Mouse (Mus musculus) MEL (cell line): ENCODE results near the gene Cd47. TPM values are rescaled to one million over a fixed set of nuclear protein-coding genes. Genes with fewer than 3 reads are reported as not detected.

ENCODE experiments used
- DNase-seq: peaks from one replicate; pipeline ENCODE4 v3.0.0; 2011; ENCODE audit warnings: low read depth, low spot score
- H3K27ac ChIP-seq: 2 replicates; pipeline ENCODE4 v1.5.1; 2012; ENCODE audit warnings: low read depth, mild to moderate bottlenecking, control low read depth, low read length, moderate library complexity; ENCODE audit not compliant: control insufficient read depth
- H3K27me3 ChIP-seq, 2 experiments: fragments of 150-350 bp in 1 of 2; sonication (generic) in 1 of 2; 2 replicates each; pipeline ENCODE4 v1.6.1; 2012; ENCODE audit warnings: low read length in 2 of 2, mild to moderate bottlenecking in 2 of 2, improper control_type of control experiment in 1 of 2, moderate library complexity in 1 of 2; ENCODE audit not compliant: insufficient read depth in 2 of 2, control insufficient read depth in 1 of 2
- H3K36me3 ChIP-seq, 2 experiments: 2 replicates each; pipeline ENCODE4 v1.6.1; 2012 to 2014; ENCODE audit warnings: low read length in 2 of 2, improper control_type of control experiment in 1 of 2, inconsistent platforms in 1 of 2, mild to moderate bottlenecking in 1 of 2; ENCODE audit not compliant: insufficient read depth in 2 of 2, control insufficient read depth in 1 of 2
- H3K4me1 ChIP-seq, 2 experiments: fragments of 150-350 bp in 1 of 2; sonication (generic) in 1 of 2; 2 replicates each; pipeline ENCODE4 v1.6.1; 2012; ENCODE audit warnings: low read length in 2 of 2, improper control_type of control experiment in 1 of 2, mild to moderate bottlenecking in 1 of 2; ENCODE audit not compliant: insufficient read depth in 2 of 2, control insufficient read depth in 1 of 2
- H3K4me3 ChIP-seq, 2 experiments: fragments of 150-350 bp in 1 of 2; sonication (generic) in 1 of 2; 2 replicates each; pipeline ENCODE4 v1.5.1; 2012; ENCODE audit warnings: low read depth in 2 of 2, low read length in 2 of 2, mild to moderate bottlenecking in 2 of 2, moderate library complexity in 2 of 2, control low read depth in 1 of 2, improper control_type of control experiment in 1 of 2; ENCODE audit not compliant: control insufficient read depth in 1 of 2, insufficient read depth in 1 of 2
- H3K79me2 ChIP-seq: 2 replicates; pipeline ENCODE4 v1.6.1; 2012; ENCODE audit warnings: mild to moderate bottlenecking, low read length, moderate library complexity; ENCODE audit not compliant: control insufficient read depth, poor library complexity, insufficient read depth
- H3K9ac ChIP-seq: 2 replicates; pipeline ENCODE4 v1.6.1; 2012; ENCODE audit warnings: low read depth, mild to moderate bottlenecking, control low read depth, low read length, moderate library complexity; ENCODE audit not compliant: control insufficient read depth, poor library complexity, severe bottlenecking
- H3K9me3 ChIP-seq: fragments of 150-350 bp; sonication (generic); replicated peaks from 2 replicates; pipeline ENCODE4 v1.6.1; 2012; ENCODE audit warnings: mild to moderate bottlenecking, low read length, improper control_type of control experiment, moderate library complexity; ENCODE audit not compliant: insufficient read depth
- BHLHE40 ChIP-seq: IDR thresholded peaks from 2 replicates; pipeline ENCODE4 v1.6.1; 2012; ENCODE audit warnings: low read depth, mild to moderate bottlenecking, inconsistent platforms, low read length, improper control_type of control experiment, borderline replicate concordance
- CHD2 ChIP-seq: IDR thresholded peaks from 2 replicates; pipeline ENCODE4 v1.6.1; 2011; ENCODE audit warnings: low read length, improper control_type of control experiment
- CTCF ChIP-seq, 3 experiments: IDR thresholded peaks in 2 of 3; conservative IDR thresholded peaks in 1 of 3; 2 replicates each; pipeline ENCODE4 v1.5.1; 2011 to 2012; ENCODE audit warnings: low read length in 3 of 3, low read depth in 2 of 3, mild to moderate bottlenecking in 2 of 3, improper control_type of control experiment in 1 of 3, inconsistent platforms in 1 of 3, mixed read lengths in 1 of 3, moderate library complexity in 1 of 3; ENCODE audit not compliant: control insufficient read depth in 1 of 3, insufficient read depth in 1 of 3, poor library complexity in 1 of 3, severe bottlenecking in 1 of 3
- E2F4 ChIP-seq: IDR thresholded peaks from 2 replicates; pipeline ENCODE4 v1.6.1; 2011; ENCODE audit warnings: low read depth, low read length, improper control_type of control experiment, borderline replicate concordance
- ETS1 ChIP-seq: IDR thresholded peaks from 2 replicates; pipeline ENCODE4 v1.6.1; 2012; ENCODE audit warnings: low read depth, mild to moderate bottlenecking, inconsistent platforms, low read length, improper control_type of control experiment, moderate library complexity
- GABPA ChIP-seq: IDR thresholded peaks from 2 replicates; pipeline ENCODE4 v1.6.1; 2012; ENCODE audit warnings: low read depth, mild to moderate bottlenecking, inconsistent platforms, low read length, improper control_type of control experiment, moderate library complexity
- JUND ChIP-seq: IDR thresholded peaks from 2 replicates; pipeline ENCODE4 v1.6.1; 2011; ENCODE audit warnings: low read depth, mild to moderate bottlenecking, improper control_type of control experiment, low read length
- KAT2A ChIP-seq: conservative IDR thresholded peaks from 2 replicates; pipeline ENCODE4 v1.6.1; 2012; ENCODE audit warnings: low read depth, low read length, improper control_type of control experiment, inconsistent platforms
- MAFK ChIP-seq: IDR thresholded peaks from 2 replicates; pipeline ENCODE4 v1.6.1; 2011; ENCODE audit warnings: low read depth, mild to moderate bottlenecking, low read length, improper control_type of control experiment, borderline replicate concordance
- MAX ChIP-seq: IDR thresholded peaks from 2 replicates; pipeline ENCODE4 v1.6.1; 2011; ENCODE audit warnings: low read length, improper control_type of control experiment
- MYB ChIP-seq: IDR thresholded peaks from 2 replicates; pipeline ENCODE4 v1.6.1; 2011; ENCODE audit warnings: mild to moderate bottlenecking, low read depth, low read length, improper control_type of control experiment
- MYC ChIP-seq: IDR thresholded peaks from 2 replicates; pipeline ENCODE4 v1.6.1; 2011; ENCODE audit warnings: low read depth, mild to moderate bottlenecking, low read length, improper control_type of control experiment, moderate library complexity
- NELFE ChIP-seq: IDR thresholded peaks from 2 replicates; pipeline ENCODE4 v1.6.1; 2011; ENCODE audit warnings: low read depth, low read length, improper control_type of control experiment
- POLR2A ChIP-seq, 2 experiments: IDR thresholded peaks; 2 replicates each; pipeline ENCODE4 v1.6.1; 2011 to 2012; ENCODE audit warnings: low read length in 2 of 2, mild to moderate bottlenecking in 2 of 2, control low read depth in 1 of 2, improper control_type of control experiment in 1 of 2, low read depth in 1 of 2, moderate library complexity in 1 of 2; ENCODE audit not compliant: control insufficient read depth in 1 of 2, insufficient read depth in 1 of 2, poor library complexity in 1 of 2
- POLR2AphosphoS5 ChIP-seq: IDR thresholded peaks from 2 replicates; pipeline ENCODE4 v1.6.1; 2012; ENCODE audit warnings: low read depth, borderline replicate concordance, mild to moderate bottlenecking, inconsistent platforms, low read length, moderate library complexity, mixed read lengths
- RCOR1 ChIP-seq: IDR thresholded peaks from 2 replicates; pipeline ENCODE4 v1.6.1; 2012; ENCODE audit warnings: low read depth, mild to moderate bottlenecking, inconsistent platforms, low read length, improper control_type of control experiment
- USF2 ChIP-seq, 2 experiments: IDR thresholded peaks; 2 replicates each; pipeline ENCODE4 v1.6.1; 2011 to 2012; ENCODE audit warnings: improper control_type of control experiment in 2 of 2, low read length in 2 of 2, borderline replicate concordance in 1 of 2, inconsistent platforms in 1 of 2, low read depth in 1 of 2, mild to moderate bottlenecking in 1 of 2; ENCODE audit not compliant: insufficient read depth in 1 of 2
- ZC3H11A ChIP-seq: IDR thresholded peaks from 2 replicates; pipeline ENCODE4 v1.6.1; 2012; ENCODE audit warnings: low read depth, mild to moderate bottlenecking, inconsistent platforms, low read length, improper control_type of control experiment
- ZKSCAN1 ChIP-seq: IDR thresholded peaks from 2 replicates; pipeline ENCODE4 v1.6.1; 2012; ENCODE audit warnings: low read depth, mild to moderate bottlenecking, inconsistent platforms, low read length, improper control_type of control experiment, moderate library complexity
- ZMIZ1 ChIP-seq: IDR thresholded peaks from 2 replicates; pipeline ENCODE4 v1.6.1; 2012; ENCODE audit warnings: low read depth, mild to moderate bottlenecking, inconsistent platforms, low read length, improper control_type of control experiment, moderate library complexity
- polyA plus RNA-seq, 2 experiments: library from polyadenylated mRNA; stranded (reverse) in 1 of 2; unstranded in 1 of 2; fragments of >175 nt in 1 of 2; fragments of >200 nt in 1 of 2; gene quantifications; 2 replicates each; pipeline versions ENCODE4 v1.2.1 to v1.2.4; 2012; ENCODE audit warnings: low replicate concordance in 2 of 2, low read depth in 1 of 2; ENCODE audit not compliant: insufficient read length in 2 of 2, insufficient read depth in 1 of 2, missing spikeins in 1 of 2
- total RNA-seq: library from RNA; depleted of rRNA; stranded (reverse); fragments of 300-350 nt; gene quantifications from 2 replicates; pipeline ENCODE4 v1.2.3, GENCODE M21; 2012

Gene Cd47
- total and polyA plus RNA-seq, 3 experiments, result 45.9 to 57.5 (median 51.7) TPM

DNA sequence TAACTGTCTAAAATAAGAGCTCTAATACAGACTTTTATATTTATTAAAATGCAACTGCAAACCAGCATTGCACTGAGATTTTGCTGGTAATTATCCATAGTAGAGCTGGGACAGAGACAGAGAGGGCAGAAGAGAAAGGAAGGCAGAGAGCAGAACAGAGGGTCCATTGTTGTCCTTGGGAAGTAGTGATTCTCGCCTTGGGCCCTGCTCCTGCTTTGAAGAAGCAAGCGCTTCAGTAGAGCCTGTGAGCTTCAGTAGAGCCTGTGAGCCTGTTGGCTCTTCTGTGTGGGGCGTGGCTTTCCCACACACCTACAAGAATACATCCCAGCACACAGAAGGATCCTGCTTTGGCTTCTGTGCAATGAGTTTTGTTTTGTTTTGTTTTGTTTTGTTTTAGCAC, 47.0 kb upstream of the Cd47 start:
- no peaks in the 10 kb centered on the region for H3K36me3 ChIP-seq
- no peak overlapping the region for H3K4me3 ChIP-seq
- H3K27me3 ChIP-seq, result no peaks in the 10 kb centered on the region
- no peak for DNase-seq
- no peaks in the 10 kb centered on the region for H3K4me1 ChIP-seq
- H3K9ac ChIP-seq, result no peak overlapping the region
- TF ChIP-seq NELFE (no peak), BHLHE40 (no peak), MAFK (no peak), MAX (no peak), CTCF (IDR thresholded peaks at IDR 0.05 in 2 of 3, conservative IDR thresholded peaks at IDR 0.05 in 1 of 3; ENCODE audit: control insufficient read depth in 1 of 3, insufficient read depth in 1 of 3, low read depth in 2 of 3, low read length in 3 of 3, poor library complexity in 1 of 3, severe bottlenecking in 1 of 3) (no peak), GABPA (no peak), ZKSCAN1 (no peak), POLR2AphosphoS5 (no peak), RCOR1 (no peak), JUND (no peak), MYC (no peak), MYB (no peak), KAT2A (no peak), ZMIZ1 (no peak), POLR2A (IDR thresholded peaks at IDR 0.05; ENCODE audit: control insufficient read depth in 1 of 2, insufficient read depth in 1 of 2, low read depth in 1 of 2, low read length in 2 of 2, poor library complexity in 1 of 2) (no peak), E2F4 (no peak)
- H3K27ac ChIP-seq, result no peak overlapping the region
- H3K79me2 ChIP-seq, result no peaks in the 10 kb centered on the region
- no peaks in the 10 kb centered on the region for H3K9me3 ChIP-seq

DNA sequence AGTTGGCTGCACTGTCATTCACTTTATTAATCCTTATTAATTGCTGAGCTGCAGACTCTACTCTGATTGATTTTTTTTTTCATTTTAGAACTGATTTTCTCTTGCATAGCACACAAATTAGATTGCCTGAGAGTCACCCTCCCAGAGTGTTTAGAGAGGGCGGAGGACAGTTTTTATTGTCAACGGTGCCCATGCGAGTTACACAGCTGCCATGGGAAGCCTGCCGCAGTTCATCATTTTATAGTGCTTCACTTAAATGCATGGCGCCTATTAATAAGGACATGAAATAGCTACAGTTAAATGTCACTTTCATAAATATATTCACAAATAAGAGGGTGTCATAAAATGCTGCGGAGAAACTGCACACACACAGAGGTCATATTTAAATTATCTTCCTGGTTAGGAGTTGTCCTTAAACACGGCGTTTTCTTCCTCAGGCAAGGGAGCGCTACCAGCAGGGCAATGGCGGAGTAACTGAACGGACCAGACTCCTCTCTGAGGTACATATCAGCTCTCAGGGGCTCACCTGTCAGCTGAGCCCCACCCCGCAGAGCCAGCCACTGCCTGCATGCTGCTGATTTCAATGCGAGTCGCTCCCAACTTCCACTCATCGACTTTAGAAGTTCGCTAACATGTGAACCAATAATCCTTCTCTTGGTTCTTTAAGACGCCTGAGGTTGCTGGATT, 39.7 kb upstream of the Cd47 start:
- no peaks in the 10 kb centered on the region for H3K27me3 ChIP-seq
- no peak overlapping the region for H3K4me3 ChIP-seq
- H3K9ac ChIP-seq, result no peak overlapping the region
- no peaks in the 10 kb centered on the region for H3K79me2 ChIP-seq
- H3K27ac ChIP-seq, result no peak overlapping the region
- no peaks in the 10 kb centered on the region for H3K9me3 ChIP-seq
- H3K36me3 ChIP-seq, result no peaks in the 10 kb centered on the region; a peak in 1 of 4 replicates
- TF ChIP-seq CHD2 (no peak), MAFK (no peak), MYC (no peak), ZC3H11A (no peak), USF2 (IDR thresholded peaks at IDR 0.05; ENCODE audit: borderline replicate concordance in 1 of 2, insufficient read depth in 1 of 2, low read depth in 1 of 2, low read length in 2 of 2) (no peak), ZKSCAN1 (no peak), ETS1 (no peak)
- no peak for DNase-seq
- no peaks in the 10 kb centered on the region for H3K4me1 ChIP-seq
